Comparison of ENCODE assay signal across 9 mouse cellular contexts in genomic region chr8:80813439-80813838, GRCm38 (mm10).
DNase-seq lines count a peak whose midpoint lies in the region; ATAC-seq and TF ChIP-seq lines count a peak whose summit lies in the region.
"Had no signal": no experiment of that assay in that cellular context is flagged by ENCODE, and none has a peak within 500 bp of the region (broad histone marks: within the 10 kb centered on the region; RNA-seq: fewer than 3 reads in every experiment).

No protein-coding gene starts in this region.

- no peaks in the 10 kb centered on the region for H3K9me3 ChIP-seq in hindbrain, embryonic 11.5 days (ENCODE audit: control insufficient read depth, low read length)
- no peaks in the 10 kb centered on the region for H3K9me3 ChIP-seq in hindbrain, embryonic 14.5 days (ENCODE audit: control insufficient read depth, low read length)
- H3K9me3 ChIP-seq in ES-Bruce4 (replicated peaks; ENCODE audit: control insufficient read depth, insufficient read depth, low read length, poor library complexity, severe bottlenecking) = no peaks in the 10 kb centered on the region
- H3K9me3 ChIP-seq in limb, embryonic 14.5 days (ENCODE audit: control insufficient read depth, low read length) = no peaks in the 10 kb centered on the region
- H3K9me3 ChIP-seq: stomach, embryonic 15.5 days had no signal

- WGBS in hindbrain, embryonic 11.5 days = 89% methylated on average over 5 of the region's 5 CpGs
- WGBS in hindbrain, embryonic 14.5 days = 91% methylated on average over 5 of the region's 5 CpGs
- WGBS in limb, embryonic 14.5 days = 82% methylated on average over 5 of the region's 5 CpGs

- H3K4me3 ChIP-seq in hindbrain, embryonic 11.5 days (ENCODE audit: low read depth, low read length) = no peak overlapping the region
- no peak overlapping the region for H3K4me3 ChIP-seq in hindbrain, embryonic 14.5 days (replicated peaks; ENCODE audit: low read length)
- no peak overlapping the region for H3K4me3 ChIP-seq in ES-Bruce4 (ENCODE audit: low read depth, low read length)
- no peak overlapping the region for H3K4me3 ChIP-seq in limb, embryonic 14.5 days (replicated peaks; ENCODE audit: low read length)
- H3K4me3 ChIP-seq: stomach, embryonic 15.5 days had no signal

- H3K9ac ChIP-seq in hindbrain, embryonic 11.5 days (ENCODE audit: low read depth, low read length) = no peak overlapping the region
- no peak overlapping the region for H3K9ac ChIP-seq in hindbrain, embryonic 14.5 days
- H3K9ac ChIP-seq in ES-Bruce4 (ENCODE audit: low read depth, poor library complexity, severe bottlenecking) = no peak overlapping the region
- no peak overlapping the region for H3K9ac ChIP-seq in limb, embryonic 14.5 days (ENCODE audit: low read depth, low read length, severe bottlenecking)
- H3K9ac ChIP-seq: stomach, embryonic 15.5 days had no signal

- TF ChIP-seq POLR2A in ES-Bruce4 (IDR thresholded peaks at IDR 0.05; ENCODE audit: insufficient read depth, low read length) = no peak
- no peak for TF ChIP-seq POLR2A in limb, embryonic 14.5 days (IDR thresholded peaks at IDR 0.05; ENCODE audit: borderline replicate concordance, extremely low read depth, insufficient read depth, insufficient read length)

- 0 out of 2 replicates have a peak, but pooled peaks cover 3% of the 10 kb centered on the region for H3K4me1 ChIP-seq in hindbrain, embryonic 11.5 days (replicated peaks; ENCODE audit: control insufficient read depth, insufficient read depth, low read length)
- peaks cover 8% of the 10 kb centered on the region for H3K4me1 ChIP-seq in hindbrain, embryonic 14.5 days (replicated peaks; ENCODE audit: control insufficient read depth, insufficient read depth, low read length)
- no peaks in the 10 kb centered on the region for H3K4me1 ChIP-seq in ES-Bruce4 (ENCODE audit: control insufficient read depth, insufficient read depth, low read length)
- peaks cover 25% of the 10 kb centered on the region for H3K4me1 ChIP-seq in limb, embryonic 14.5 days (ENCODE audit: control insufficient read depth, insufficient read depth, low read length)

- DNase-seq in hindbrain, embryonic 11.5 days (ENCODE audit: low spot score) = peak; percentile 44
- DNase-seq in hindbrain, embryonic 14.5 days (ENCODE audit: low spot score) = no peak
- DNase-seq in 416B (ENCODE audit: low read depth) = peak; percentile 70
- peak; percentile 19 for DNase-seq in cerebellum, adult 9-11 months
- peak; percentile 56 for DNase-seq in limb, embryonic 14.5 days (ENCODE audit: low spot score)
- DNase-seq in thymus, postnatal 4 days = peak; percentile 51
- no peak for DNase-seq in natural killer cell, adult 2 months (ENCODE audit: low spot score in 2 of 2)

- H3K27ac ChIP-seq in hindbrain, embryonic 11.5 days (ENCODE audit: low read depth, low read length) = no peak overlapping the region
- H3K27ac ChIP-seq in hindbrain, embryonic 14.5 days = no peak overlapping the region
- H3K27ac ChIP-seq in ES-Bruce4 (ENCODE audit: insufficient read depth, low read length) = no peak overlapping the region
- H3K27ac ChIP-seq in limb, embryonic 14.5 days (replicated peaks; ENCODE audit: low read depth, low read length) = no peak overlapping the region

- TF ChIP-seq CTCF in ES-Bruce4 (IDR thresholded peaks at IDR 0.05; ENCODE audit: low read depth, low read length) = peak; percentile 27

- no peaks in the 10 kb centered on the region for H3K27me3 ChIP-seq in hindbrain, embryonic 11.5 days (ENCODE audit: control insufficient read depth, insufficient read depth, low read length)
- no peaks in the 10 kb centered on the region for H3K27me3 ChIP-seq in hindbrain, embryonic 14.5 days (ENCODE audit: control insufficient read depth, insufficient read depth, low read length)
- H3K27me3 ChIP-seq in ES-Bruce4 (ENCODE audit: control insufficient read depth, insufficient read depth, low read length, poor library complexity, severe bottlenecking) = no peaks in the 10 kb centered on the region
- no peaks in the 10 kb centered on the region for H3K27me3 ChIP-seq in limb, embryonic 14.5 days (ENCODE audit: control insufficient read depth, insufficient read depth, low read length)
- H3K27me3 ChIP-seq: stomach, embryonic 15.5 days had no signal

- no peak overlapping the region for H3K4me2 ChIP-seq in hindbrain, embryonic 11.5 days (replicated peaks; ENCODE audit: low read depth, low read length)
- no peak overlapping the region for H3K4me2 ChIP-seq in hindbrain, embryonic 14.5 days (replicated peaks)
- no peak overlapping the region for H3K4me2 ChIP-seq in limb, embryonic 14.5 days (replicated peaks; ENCODE audit: low read depth, low read length, severe bottlenecking)

- no peak for ATAC-seq in hindbrain, embryonic 11.5 days (ENCODE audit: low FRiP score)
- ATAC-seq in hindbrain, embryonic 14.5 days (ENCODE audit: low FRiP score) = no peak
- ATAC-seq in limb, embryonic 14.5 days (ENCODE audit: low FRiP score, low read depth) = no peak

- no peaks in the 10 kb centered on the region for H3K36me3 ChIP-seq in hindbrain, embryonic 11.5 days (ENCODE audit: control insufficient read depth, insufficient read depth, low read length)
- H3K36me3 ChIP-seq in hindbrain, embryonic 14.5 days (replicated peaks; ENCODE audit: control insufficient read depth, insufficient read depth) = no peaks in the 10 kb centered on the region
- H3K36me3 ChIP-seq in ES-Bruce4 (ENCODE audit: control insufficient read depth, insufficient read depth, low read length, poor library complexity, severe bottlenecking) = peaks cover 27% of the 10 kb centered on the region
- H3K36me3 ChIP-seq in limb, embryonic 14.5 days (ENCODE audit: control insufficient read depth, insufficient read depth, low read length) = no peaks in the 10 kb centered on the region
- H3K36me3 ChIP-seq: stomach, embryonic 15.5 days had no signal

- TF ChIP-seq EP300 in ES-Bruce4 (IDR thresholded peaks at IDR 0.05; ENCODE audit: insufficient read depth, low read depth, low read length) = no peak

Comparison
In these comparisons a context has a peak if more than half of its experiments do, and no peak if none do; other contexts are left out.
1. DNase-seq: peak in hindbrain, embryonic 11.5 days (single experiment), 416B (single experiment), cerebellum, adult 9-11 months (single experiment), limb, embryonic 14.5 days (single experiment) and thymus, postnatal 4 days (single experiment); none in hindbrain, embryonic 14.5 days (single experiment) and natural killer cell, adult 2 months (0 of 2).